Mouse (Mus musculus): ENCODE results near the gene Reck. TPM values are rescaled to one million over a fixed set of nuclear protein-coding genes. Genes with fewer than 3 reads are reported as not detected.

Reck gene
- 3.4 TPM for polyA plus RNA-seq (2017; shearing (Covaris generic))

GRCm38 (mm10) chr4:43875160-43875918 lies at the start of gene Reck:
TSS of gene Reck (plus strand) at chr4:43875530.

GRCm38 (mm10) chr4:43840101-43840500 lies 35.2 kb upstream of the Reck start, which contains the start of gene Olfr157:
TSS of gene Olfr157 (minus strand) at chr4:43840201.

GRCm38 (mm10) chr4:43851265-43851664 lies 24.1 kb upstream of the Reck start, which contains the start of gene Olfr155:
TSS of gene Olfr155 (plus strand) at chr4:43851565.

GRCm38 (mm10) chr4:43957292-43957845 lies 82.0 kb downstream of the Reck start, which contains the start of gene Glipr2:
TSS of gene Glipr2 (plus strand) at chr4:43957401.

GRCm38 (mm10) chr4:43983181-43983580 lies 107.9 kb downstream of the Reck start, which contains the start of gene Ccin:
TSS of gene Ccin (plus strand) at chr4:43983483.

Other genes with a start within 250 kb of the Reck start
- gene Npr2, start 243.6 kb upstream of the Reck start, polyA plus RNA-seq (2017; shearing (Covaris generic)) = not detected
- gene Spag8, start 221.9 kb upstream of the Reck start, polyA plus RNA-seq (2017; shearing (Covaris generic)) = not detected
- 37.8 TPM for gene Hint2, start 219.1 kb upstream of the Reck start, polyA plus RNA-seq (2017; shearing (Covaris generic))
- 1.2 TPM for gene Tmem8b, start 206.6 kb upstream of the Reck start, polyA plus RNA-seq (2017; shearing (Covaris generic))
- gene Fam221b, start 206.4 kb upstream of the Reck start, polyA plus RNA-seq (2017; shearing (Covaris generic)) = 0.96 TPM
- gene Olfr70, start 174.7 kb upstream of the Reck start, polyA plus RNA-seq (2017; shearing (Covaris generic)) = not detected
- gene Olfr71, start 165.3 kb upstream of the Reck start, polyA plus RNA-seq (2017; shearing (Covaris generic)) = not detected
- not detected for gene Hrct1, start 148.3 kb upstream of the Reck start, polyA plus RNA-seq (2017; shearing (Covaris generic))
- not detected for gene Spaar, start 145.5 kb upstream of the Reck start, polyA plus RNA-seq (2017; shearing (Covaris generic))
- gene Olfr159, start 104.5 kb upstream of the Reck start, polyA plus RNA-seq (2017; shearing (Covaris generic)) = not detected
- gene Olfr156, start 51.6 kb upstream of the Reck start, polyA plus RNA-seq (2017; shearing (Covaris generic)) = not detected
- gene Olfr157, start 35.3 kb upstream of the Reck start, polyA plus RNA-seq (2017; shearing (Covaris generic)) = 0.06 TPM
- not detected for gene Olfr155, start 24.0 kb upstream of the Reck start, polyA plus RNA-seq (2017; shearing (Covaris generic))
- gene Glipr2, start 81.9 kb downstream of the Reck start, polyA plus RNA-seq (2017; shearing (Covaris generic)) = 59.7 TPM
- gene Ccin, start 108.0 kb downstream of the Reck start, polyA plus RNA-seq (2017; shearing (Covaris generic)) = not detected
- gene Clta, start 128.9 kb downstream of the Reck start, polyA plus RNA-seq (2017; shearing (Covaris generic)) = 201 TPM
- gene Gne, start 208.6 kb downstream of the Reck start, polyA plus RNA-seq (2017; shearing (Covaris generic)) = 36.2 TPM